Mouse (Mus musculus) fat pad, adult 2 months (tissue): Measurements from ENCODE around the gene Akr1cl.

Source experiments
- DNase-seq: peaks from one replicate; pipeline ENCODE4 v3.0.0-alpha.2; 2011; ENCODE audit warnings: low read depth, low spot score; ENCODE audit errors: extremely low read depth

Akr1cl gene

DNA sequence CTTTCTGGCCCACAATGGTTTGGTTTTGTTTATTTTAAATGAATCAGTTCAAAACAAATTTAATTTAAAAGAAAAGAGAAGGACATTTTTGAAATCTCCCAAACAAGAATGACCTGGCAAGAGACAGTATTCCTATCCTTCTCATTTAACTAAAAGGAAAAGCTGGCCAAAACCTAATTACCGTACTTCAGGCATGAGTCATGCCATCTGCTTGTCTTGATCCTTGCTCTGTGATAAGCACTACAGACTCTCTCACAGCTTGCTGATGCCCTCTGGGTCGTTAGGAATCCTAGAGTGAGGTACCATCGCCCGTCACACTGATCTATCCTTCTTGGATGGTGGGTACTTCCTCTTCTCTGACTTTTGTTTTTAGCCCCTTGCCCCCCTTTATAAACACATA, 39.4 kb downstream of the Akr1cl start:
- DNase-seq = no peak

DNA sequence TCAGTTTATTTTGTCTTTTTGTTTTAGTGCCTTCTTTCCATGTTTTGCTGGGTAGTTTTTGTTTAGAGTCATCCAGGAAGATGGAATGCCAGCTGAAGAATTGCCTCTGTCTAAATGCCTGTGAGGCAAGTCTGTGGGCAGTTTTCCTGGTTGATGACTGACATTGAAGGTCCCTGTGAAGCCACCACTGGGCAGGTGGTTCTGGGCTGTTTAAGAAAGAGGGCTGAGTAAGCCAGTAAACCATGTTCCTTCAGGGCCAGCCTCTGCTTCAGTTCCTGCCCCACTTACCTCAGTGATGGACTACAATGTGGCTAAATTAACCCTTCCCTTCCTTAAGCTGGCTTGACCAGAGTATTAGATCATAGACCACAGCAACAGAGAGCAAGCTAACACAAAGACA, 44.4 kb downstream of the Akr1cl start:
- no peak for DNase-seq

DNA sequence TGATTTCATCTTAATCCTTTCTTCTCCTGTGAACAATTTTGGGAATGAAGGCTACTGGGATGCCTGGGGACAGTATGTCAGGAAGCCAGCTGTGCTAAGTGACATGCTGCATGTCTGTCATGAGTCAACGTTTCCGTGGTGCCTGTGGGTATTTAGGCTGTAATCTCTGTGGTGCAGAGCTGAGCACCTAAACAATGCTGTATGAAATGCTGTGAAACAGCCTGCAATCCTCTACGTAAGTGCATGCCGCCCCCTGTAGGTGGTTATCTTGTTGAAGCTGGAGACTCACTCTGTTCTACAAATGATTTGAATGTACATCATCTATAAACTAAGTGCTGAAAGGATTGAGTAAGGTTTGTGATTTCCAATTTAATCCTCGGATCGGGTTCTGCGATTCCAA, 46.4 kb downstream of the Akr1cl start:
- peak; percentile 7 for DNase-seq

DNA sequence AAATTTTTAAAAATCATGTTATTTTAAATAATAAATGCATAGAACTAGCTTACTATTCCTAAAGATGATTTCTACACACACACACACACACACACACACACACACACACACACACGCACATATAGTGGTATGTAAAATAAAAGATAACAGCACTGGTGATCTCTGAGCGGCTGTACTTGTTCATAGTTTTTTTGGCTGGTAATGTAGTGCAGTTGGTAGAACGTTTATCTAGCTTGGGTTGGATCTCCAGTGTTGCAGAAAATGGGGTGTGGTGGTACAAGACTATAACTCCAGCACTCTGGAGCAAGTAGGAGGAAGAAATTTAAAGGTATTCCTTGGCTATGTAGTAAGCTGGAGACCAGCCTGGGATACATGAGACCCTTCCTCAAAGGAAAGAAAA, 49.3 kb downstream of the Akr1cl start:
- DNase-seq = no peak

DNA sequence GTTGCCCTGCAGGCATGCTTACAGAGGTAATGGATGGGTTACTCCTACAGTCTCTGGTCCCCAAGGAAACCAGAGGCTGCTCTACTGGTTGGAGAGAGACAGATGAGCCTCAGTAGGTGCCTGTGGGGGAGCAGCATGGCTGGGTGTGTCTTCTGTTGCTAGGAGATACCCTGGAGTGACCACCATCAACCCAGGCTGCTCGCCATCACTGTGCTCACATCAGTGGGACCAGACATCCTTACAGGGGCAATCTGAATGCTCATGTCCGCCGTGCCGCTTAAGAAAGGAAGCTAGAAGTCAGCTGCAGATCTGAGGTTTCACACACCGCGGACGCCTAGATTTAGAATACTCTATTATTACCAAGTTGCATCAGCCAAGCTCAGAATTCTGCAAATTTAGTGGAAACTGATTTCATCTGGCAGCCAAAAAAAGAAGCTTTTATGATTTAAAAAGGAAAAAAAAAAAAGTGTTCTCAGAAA, 54.2 kb downstream of the Akr1cl start:
- no peak for DNase-seq

DNA sequence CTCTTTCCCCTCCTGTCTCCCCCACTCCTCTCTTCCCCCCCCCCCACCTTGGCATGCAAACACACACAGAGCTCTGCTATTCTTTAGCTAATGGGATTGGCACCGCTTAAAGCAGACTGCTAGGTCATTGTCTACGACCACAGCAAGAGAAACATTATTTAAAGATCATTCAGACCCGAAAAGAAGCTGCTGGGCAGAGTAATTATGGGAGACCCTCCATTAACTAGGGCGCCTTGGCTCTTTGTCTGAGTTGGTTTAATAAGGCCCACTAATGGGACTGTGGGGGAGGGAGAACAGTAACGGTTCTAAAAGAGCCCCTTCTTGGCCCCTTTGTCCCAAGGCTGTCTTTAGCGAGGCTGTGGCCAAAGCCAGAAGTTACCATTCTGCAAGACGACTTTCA, 57.2 kb downstream of the Akr1cl start:
- DNase-seq = no peak

DNA sequence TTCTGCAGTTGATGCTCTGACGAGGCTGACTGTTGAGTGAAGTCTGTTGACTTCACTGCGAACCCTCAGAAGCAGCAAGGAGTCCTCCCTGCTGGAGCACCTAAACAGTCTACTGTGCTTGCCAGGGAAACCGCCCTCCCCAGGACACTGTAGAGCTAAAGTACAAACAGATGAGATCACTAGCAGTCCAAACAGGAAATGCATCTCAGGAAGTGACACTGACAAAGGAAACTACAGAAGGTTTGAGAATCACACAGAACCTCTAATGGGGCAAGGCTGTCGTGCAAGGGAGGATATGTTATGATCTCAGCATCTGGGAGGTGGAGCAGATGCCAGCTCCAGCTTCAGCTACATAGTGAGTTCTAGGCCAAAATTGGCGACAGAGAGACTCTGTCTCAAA, 61.9 kb downstream of the Akr1cl start:
- DNase-seq = no peak
